Mouse (Mus musculus) liver, adult 2 months (tissue): Measurements from ENCODE around the gene Alg14.

ENCODE experiments used
- CTCF ChIP-seq: fragments of 200-500 bp; IDR thresholded peaks from 2 replicates; pipeline ENCODE4 v1.5.1; 2011; ENCODE audit warnings: low read depth, low read length, control low read depth
- POLR2A ChIP-seq: fragments of 200-500 bp; IDR thresholded peaks from 2 replicates; pipeline ENCODE4 v1.6.1; 2011; ENCODE audit warnings: low read length, control low read depth; ENCODE audit not compliant: insufficient read depth; ENCODE audit errors: extremely low read depth

DNA sequence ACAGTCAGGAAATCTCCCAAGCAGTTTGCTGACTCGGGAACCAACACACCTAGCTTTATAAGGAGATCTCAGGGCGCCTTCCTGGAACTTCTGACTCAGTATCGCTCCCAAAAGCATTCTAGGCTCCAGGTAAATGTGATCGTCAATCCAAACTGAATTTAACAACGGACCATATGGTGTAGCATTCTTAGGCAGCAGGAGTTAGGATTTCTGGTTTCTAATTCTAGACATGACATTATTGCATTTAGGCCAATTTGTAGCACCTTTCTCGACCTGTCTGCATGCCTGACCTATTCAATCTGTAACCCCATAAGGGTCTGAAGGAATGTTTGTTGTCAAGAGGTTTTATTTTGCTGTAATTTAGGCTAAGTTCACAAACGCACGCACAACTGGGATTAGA is 892 bp upstream of the Alg14 start:
- TF ChIP-seq POLR2A (no peak), CTCF (no peak)
